Mouse (Mus musculus) telencephalon, adult 2 months (tissue): Measurements from ENCODE around the gene Sspn.

Experiments used
- DNase-seq: peaks from one replicate; pipeline ENCODE4 v3.0.0-alpha.2; 2011; ENCODE audit warnings: low read depth, low spot score

Gene Sspn

DNA sequence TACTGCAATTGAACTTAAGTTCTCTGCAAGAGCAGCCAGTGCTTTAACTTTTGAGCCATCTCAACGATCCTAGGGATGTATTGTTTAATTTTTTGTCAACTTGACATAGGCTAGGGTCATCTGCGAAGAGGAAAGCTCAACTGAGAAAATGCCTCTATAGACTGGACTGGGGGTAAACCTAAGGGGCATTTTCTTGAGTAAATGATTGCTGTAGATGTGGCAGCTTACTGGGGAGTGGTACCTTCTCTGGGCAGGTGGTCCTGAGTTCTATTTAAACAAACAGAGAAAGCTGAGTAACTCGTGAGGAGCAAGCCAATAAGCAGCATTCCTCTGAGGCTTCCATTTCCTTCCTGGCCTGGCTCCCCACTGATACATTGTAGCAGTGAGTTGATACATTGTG is at the start of gene Sspn:
TSS of gene Sspn (plus strand) at position 301 of the 400 bp plus-strand sequence.
- DNase-seq, result no peak

DNA sequence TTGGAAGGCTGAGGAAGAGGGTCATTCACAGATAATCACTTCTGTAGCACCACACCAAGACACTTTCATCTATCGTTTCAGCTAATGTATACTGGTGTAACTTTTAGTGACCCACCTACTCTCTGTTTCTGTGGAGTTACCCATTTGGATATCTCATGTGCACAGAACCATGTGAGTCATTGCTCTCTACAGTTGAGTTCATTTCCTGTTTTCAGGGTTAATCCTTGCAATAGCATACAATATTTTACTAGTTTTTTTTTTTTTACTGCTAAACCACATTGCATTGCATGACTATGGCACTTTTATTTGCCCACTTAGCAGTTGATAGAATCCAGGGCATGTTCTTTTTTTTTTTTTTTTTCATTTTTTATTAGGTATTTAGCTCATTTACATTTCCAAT is 48.4 kb upstream of the Sspn start:
- no peak for DNase-seq

DNA sequence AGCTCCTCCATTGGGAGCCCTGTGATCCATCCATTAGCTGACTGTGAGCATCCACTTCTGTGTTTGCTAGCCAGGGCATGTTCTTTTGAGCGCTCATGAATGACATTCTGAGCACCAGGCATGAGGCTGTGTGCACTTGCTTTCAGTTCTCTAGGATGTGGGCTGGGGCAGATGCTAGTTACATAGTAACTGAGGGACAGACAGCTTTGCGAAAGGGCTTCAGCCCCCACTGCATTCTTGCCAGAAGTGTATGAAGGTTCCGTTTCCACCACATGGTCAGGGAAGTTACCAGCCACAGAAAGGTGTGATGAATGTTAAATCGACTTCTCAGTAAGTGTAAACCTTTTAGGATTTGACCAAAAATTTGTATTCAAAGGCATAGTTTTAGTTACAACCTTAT is 47.8 kb upstream of the Sspn start:
- DNase-seq, result no peak

DNA sequence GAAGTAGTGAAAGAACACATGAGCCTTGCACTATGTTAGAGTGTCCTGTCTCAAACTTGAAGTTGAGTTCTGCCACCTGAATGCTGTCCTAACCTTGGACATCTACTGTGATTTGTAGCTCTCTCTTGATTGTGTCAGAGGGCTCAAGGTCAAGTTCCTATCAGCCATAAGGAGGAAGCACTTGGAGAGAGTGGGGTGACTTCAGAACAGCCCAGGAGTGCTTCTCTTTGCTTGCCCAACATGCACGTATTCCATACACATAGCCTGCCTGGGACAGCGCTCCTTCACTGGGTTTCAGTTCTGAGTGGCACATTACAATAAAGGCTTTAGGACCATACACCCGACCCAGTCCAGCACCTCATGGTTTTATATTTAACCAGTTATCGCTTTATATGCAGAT is 46.4 kb upstream of the Sspn start:
- no peak for DNase-seq

DNA sequence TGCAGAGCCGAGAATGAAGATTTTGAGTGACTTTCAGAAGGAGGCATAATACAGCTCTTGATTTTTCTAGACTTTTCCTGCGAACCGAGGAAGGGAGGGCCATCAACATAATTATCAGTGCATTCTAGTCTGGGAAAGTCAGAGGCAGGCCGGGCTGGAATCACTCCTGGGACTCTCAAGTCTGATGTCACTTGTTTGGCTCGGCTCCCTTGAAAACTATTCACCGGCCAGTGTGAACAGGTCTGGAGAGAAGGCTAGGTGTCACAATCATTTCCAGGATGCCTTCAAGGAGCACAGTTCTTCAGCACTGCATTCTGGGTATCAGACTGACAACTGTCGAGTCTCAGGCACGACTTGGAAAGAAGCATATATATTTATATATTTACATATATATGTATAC is 45.2 kb upstream of the Sspn start:
- DNase-seq, result no peak

DNA sequence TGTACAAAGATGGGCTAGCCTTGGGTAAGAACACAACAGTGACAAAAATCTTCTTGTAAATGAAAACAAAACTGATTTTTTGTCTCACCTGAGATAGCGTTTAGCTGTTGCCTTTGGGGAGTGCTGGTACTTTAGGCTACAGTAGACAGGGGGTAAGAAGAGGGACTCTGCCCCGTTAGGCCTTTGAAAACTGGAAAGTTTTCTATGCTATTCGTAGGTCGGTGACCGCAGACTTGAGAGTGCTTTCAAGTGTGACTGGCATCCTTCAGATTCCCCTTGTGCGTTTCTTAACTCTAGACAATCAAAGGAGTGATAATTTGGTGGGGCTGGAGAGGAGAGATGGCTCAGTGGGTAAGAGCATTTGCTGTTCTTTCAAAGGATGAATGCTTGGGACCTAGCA is 43.7 kb upstream of the Sspn start:
- no peak for DNase-seq

DNA sequence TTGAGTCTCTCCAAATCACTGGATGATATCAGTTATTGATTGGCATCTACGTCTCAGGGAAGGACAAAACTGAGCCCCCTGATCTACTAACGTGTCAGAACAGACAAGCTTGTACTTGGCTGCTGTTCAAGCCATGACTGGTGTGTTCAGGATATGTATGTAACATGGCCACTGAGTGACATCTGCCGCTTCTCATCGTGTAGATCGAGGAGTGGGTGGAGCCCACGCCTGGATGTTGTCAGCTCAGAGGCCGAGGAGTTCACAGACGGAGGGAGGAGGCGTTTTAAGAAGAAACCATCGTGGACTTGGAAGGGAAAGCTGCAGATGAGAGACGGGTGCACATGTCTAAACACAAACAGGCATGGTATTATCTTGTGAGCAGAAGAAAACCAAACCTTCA is 39.5 kb upstream of the Sspn start:
- no peak for DNase-seq

DNA sequence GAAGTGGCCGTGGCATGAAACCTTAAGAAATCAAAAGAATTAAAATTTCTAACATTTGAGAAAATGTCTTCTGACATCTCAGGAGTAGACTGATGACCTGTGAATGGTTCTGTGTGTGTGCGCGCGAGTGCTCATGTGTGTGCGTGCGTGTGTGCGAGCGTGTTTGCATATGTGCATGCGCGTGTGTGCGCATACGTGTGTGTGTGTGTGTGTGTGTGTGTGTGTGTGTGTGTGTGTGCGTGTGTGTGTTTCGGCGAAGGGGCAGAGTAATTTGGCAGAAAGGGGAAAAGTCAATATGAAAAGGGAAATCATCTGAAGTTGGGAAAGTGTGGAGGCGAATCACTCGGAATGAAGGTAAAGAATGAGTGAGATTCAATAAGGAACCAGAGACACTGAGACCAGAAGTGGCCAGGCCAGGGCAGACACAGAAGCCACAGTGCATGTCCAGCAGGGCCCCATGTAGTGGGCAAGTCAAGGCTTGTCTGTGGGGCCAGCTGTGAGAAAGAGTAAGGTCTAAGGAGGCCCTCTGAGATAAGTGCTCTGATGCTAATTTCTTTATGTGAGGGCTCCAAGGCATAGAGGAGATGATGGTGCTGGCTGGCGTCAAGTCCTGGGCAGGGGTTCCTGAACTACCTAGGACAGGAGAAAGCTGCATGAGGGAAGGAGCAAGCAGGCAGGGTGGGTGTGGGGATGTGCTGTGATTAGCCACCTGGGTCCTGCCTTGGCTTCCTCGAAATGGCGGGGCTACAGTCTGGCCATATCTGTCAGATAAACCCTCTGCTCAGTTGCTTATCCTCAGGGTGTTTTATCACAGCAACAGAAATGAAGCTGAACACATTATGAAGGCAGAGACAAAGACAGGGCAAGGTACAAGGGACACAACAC is 38.8 kb upstream of the Sspn start:
- DNase-seq, result no peak

DNA sequence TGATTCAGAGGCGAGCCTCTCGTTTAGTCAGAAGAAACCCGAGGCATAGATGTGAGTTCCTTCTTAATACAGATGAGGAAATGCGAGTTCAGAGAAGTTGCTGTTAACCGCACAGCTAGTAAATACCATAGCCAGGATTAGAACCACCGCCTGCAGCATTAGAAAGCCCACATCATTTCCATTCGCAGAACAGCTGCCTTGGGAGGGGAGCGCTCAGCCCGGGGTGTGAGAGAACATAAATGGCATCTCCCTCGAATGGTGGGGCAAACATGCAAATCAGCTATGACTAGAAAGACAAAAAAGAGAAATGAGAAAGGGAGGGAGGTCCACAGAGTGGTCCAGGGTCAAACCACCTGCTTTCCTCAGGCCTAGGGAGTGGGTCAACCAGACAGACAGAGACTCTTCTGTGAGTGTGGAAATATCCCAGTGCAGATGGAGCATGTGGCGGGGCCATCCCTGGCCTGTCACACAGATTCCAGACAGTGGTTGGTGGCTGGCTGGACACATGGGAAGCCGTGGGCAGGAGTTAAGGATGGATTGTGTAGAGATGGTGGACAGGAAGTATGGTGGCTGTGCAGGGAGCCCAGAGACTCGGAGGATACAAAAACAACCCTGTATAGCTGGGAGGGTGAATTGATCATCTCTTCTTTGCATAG is 37.9 kb upstream of the Sspn start:
- DNase-seq, result no peak

DNA sequence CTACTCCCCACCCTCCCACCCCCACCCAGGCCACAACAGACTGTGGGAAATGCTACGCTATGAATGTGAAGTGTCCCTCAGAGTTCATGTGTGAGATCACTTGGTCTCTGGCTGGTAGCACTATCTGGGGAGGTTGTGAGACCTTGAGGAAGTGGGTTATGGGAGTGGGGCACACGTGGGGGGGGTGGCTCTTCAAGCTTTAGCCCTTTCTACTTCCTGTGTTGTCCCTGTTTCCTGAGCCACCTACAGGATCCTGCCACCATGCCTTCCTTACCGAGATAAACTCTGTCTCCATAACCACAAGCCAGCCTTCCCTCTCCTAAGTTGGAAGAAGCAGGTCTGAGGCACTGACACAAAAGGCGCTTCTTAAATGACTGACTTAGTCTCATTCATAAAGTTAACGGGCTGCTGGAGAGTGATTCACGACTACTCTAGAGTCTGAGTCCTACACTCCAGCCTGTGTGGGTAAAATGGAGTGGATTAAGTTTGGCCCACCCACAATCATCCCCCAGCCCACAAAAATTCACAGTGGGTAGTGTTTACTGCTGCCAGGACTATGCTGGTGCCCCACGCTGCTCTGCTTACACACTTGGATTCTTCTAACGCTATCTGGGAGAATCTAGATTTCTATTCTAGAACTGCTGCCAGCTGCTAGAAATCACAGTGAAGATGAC is 36.6 kb upstream of the Sspn start:
- DNase-seq, result no peak

DNA sequence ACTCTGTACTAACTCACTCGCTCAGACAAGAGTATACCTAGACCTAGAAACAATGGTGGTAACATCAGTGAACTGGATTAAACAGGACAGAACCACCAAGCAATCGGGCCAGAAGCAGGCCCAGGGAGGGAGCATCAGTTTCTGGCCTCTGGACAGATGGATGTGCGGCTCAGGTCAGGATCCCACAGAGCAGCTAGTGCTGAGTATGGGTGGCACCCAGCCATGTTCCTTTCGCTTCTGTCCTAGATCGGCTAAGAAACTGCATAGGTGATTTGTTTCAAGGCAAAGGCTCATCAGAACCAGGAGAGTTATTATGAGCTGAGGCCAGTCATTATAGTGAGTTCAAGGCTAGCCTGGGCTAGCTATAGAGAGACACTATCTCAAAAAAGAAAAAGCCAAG is 27.3 kb upstream of the Sspn start:
- DNase-seq, result no peak

DNA sequence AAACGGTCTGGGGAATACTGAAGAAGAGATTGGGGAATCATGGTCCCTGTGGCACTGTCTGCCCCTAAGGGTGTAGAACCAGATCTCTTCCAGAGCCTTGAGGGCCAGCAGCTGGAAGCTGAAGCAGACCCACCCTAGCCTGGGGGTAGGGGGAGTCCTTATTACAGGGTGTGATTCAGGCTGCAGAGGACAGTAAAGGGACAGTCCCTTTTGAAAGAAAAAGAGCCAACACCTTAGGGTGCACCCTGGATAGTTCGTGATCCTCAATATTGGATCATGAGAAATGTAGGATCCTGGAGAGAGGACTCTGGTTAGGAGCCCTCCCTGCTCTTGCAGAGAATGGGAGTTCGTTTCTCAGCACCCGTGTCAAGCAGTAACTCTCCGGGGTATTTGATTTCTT is 26.8 kb upstream of the Sspn start:
- no peak for DNase-seq

DNA sequence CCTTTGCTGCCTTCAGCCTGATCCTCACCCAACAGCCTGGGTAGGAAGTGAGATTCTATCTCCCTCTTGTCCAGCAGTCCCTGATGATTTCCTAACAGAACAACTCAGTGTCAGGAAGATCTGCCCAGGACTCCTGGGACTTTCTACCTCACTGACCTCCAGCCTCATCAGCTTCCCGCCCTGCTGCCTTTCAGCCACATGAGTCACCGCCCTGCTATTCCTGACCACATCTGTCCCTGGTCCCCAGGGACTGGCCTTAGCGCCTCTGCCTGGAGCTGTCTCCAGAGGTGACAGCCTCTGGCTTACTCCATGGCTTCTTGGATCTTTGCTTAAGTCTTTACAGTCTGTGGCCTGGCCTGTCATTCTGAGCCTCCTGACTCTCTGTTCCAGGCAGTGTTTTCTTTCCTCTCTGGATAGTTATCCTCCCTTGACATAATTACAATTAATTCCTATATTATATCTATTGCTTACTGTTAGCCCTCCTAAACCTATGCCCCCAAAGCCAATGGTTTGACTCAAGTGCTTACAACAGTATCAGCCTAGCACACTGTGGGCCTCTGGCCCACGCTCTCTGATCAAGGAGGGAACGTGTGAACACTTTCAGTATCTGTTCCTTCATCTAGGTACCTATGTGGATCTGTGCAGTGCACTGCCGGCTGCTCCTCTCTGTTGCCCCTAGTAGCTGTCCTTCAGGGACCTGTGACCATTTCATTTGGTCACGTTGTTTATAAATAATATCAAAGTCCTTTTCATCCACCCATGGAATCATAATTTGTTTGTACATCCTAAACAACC is 25.1 kb upstream of the Sspn start:
- DNase-seq, result no peak

DNA sequence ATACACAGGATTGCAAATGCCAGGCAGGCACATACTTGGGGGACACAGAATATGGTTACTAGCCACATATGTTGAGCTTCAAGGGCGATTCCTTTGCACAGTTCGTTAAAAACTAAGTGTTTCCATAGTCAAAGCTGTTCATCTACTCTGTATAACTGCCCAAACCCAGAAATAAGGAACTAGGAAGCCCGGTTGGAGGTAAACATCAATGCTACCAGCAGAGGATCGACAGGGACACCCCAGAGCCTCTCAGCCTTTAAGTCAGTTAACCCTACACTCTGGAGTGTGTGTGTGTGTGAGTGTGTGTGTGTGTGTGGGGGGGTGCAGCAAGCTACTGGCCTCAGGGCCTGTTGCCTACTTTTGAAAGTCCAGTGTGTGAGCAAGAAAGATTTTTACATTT is 21.5 kb upstream of the Sspn start:
- DNase-seq, result no peak

DNA sequence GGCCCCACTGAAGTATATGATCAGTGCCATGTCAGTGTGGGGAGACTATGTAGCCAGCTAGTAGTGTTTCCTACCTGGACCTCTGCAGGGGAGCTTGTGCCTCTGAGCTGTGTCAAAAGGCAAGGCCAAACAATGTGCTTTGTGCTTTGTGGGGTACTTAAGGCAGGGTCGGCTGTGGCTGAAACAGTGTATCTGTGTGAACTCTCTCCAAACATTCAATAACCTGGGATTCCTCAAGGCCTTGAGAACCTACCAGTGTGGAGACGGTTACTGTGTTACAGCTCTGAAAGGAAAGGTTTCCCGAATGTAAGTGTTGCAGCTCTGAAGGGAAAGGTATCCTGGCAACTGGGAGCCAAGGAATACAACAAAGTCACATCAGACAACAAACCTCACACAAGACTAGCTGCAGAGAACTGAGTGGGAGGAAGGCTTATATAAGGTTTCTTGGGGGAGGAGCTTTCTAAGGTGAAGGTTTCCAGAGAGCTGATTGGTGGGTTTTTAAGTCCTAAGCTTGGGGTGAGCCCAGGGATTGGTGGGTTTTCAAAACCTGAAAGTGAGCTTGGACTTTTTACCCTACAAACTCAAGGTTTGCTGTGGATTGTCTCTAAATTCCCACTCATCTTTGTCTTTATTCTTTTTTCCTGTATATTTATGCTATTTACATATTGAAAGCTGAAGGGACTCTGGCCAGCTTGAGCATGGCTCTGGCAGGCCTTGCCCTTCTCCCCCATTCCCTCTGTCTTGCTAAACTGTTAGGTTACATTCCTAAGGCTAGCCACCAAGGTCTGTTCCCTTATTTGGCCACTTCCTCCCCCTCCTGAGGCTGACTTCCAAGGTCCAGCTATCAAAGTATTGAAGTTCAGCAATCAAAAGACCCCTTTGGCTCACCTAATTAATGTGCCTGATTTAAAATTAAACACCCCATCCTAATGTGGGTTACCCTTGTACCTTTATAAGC is 20.7 kb upstream of the Sspn start:
- no peak for DNase-seq

DNA sequence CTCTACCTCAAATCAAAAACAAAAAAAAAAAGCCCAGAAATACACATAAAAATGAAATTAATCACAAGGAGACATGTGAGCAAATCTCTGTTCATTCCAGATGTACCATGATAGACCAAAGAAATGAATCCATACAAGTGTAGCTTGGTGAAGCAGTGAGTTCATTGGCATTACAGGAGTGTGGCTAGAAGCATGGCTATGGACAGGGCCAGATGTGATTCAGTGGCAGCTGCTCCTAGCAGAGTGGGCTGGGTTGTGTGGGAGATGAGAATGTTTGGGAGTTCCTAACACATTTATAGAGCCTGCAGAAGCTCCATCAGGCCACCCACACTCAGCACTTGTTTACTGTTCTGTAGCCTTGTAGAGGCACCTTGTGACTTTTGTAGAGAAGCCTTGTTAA is 19.2 kb upstream of the Sspn start:
- no peak for DNase-seq

DNA sequence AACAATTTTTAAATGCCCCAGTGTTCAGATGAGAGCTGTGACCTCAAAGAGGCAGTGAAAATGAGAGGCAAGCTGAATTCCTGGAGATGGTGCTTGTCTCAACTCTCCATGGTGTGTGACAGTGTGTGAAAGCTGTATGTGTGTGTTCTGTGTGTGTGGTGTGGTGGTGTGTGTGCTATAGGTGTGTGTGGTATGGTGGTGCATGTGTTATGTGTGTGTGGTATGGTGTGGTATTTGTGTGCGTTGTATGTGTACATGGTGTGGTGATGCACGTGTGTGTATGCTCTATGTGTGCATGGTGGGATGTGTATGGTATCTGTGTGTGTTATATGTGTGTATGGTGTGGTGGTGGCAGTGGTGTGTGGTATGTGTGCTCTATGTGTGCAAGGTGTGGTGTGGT is 16.0 kb upstream of the Sspn start:
- DNase-seq, result no peak

DNA sequence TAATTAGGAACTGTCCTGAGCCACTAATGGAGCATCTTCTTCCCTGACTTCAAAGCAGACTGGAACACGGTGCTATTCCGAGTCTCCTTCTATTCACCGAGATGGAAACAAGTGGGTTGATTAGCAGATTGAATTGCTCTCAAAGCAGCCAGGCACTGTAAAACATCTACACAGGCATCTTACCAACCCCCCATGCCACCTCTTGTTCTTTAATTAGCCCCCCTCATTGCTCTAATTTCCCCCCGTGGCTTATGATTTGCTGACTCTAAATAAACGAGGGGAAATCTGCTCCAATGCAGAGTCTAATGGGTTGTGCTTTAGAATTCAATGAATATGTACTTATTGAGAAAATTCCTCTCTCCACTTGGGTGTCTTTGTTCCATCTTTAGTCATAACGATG is 15.0 kb upstream of the Sspn start:
- no peak for DNase-seq

DNA sequence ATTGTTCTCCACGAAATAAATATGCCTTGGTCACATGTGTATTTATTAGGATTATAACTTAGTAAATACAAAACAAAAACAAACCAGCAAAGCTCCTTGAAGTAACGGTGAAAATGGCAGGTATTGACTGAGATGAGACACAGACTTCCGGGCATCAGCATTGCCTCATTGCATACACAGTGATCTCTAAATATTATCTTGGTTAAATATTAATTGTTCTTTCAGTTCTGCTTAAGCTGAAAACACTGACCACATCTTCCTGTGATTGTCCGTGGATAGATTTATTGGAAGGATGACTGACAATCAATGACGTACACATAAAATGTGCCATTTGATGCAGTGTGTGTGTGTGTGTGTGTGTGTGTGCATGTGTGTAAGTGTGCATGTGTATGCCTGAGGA is 13.2 kb upstream of the Sspn start:
- no peak for DNase-seq

DNA sequence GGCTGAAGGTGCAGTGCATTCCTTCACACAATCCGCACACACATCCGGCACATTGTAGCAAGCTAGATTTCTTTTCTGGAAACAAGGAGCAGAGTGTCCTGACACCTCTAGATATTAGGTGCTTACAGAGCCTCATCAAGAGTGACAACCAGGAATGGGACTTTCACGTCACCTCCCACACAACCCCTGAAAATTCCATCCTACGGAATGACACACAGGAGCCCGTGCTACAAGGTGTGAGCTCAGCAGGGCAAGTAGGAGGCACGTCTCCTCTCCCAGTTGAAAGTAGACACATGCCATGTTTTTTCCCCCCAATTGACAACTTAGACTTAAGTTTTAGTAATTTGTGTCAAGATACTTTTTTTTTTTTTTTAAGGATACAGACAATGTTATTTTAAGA is 7.8 kb upstream of the Sspn start:
- DNase-seq, result no peak
